Mouse (Mus musculus) E14TG2a.4 (cell line): ENCODE data around the gene Akr1b10.
"Not testable (repeated sequence)": the region's sequence is repeated elsewhere in the genome, so short reads cannot be mapped to it uniquely, and the experiment has no call there.

ENCODE experiments used
- CTCF ChIP-seq: conservative IDR thresholded peaks from 2 replicates; pipeline ENCODE4 v1.5.1; 2014; ENCODE audit warnings: low read length
- NANOG ChIP-seq: IDR thresholded peaks from 2 replicates; pipeline ENCODE4 v1.6.1; 2014; ENCODE audit warnings: borderline replicate concordance, low read length, mixed read lengths
- POU5F1 ChIP-seq: IDR thresholded peaks from 2 replicates; pipeline ENCODE4 v1.6.1; 2014; ENCODE audit warnings: low read length, borderline replicate concordance

DNA sequence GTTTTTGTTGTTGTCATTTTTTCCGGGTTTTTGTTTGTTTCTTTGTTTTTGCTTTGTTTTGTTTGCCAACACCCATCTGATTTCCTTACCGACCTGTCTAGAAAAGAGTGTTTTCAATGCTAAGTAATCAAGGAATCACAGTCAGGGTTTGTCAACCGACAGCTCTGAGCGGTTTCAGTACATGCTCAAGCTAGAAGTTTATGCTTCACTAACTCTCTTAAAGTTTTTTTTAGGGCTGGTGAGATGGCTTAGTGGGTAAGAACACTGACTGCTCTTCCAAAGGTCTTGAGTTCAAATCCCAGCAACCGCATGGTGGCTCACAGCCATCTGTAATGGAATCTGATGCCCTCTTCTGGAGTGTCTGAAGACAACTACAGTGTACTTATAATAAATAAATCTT lies 8.1 kb upstream of the Akr1b10 start:
- not testable (repeated sequence) for TF ChIP-seq CTCF, NANOG, POU5F1
